Mouse (Mus musculus): Measurements from ENCODE around the gene Camk1d. TPM values are rescaled to one million over a fixed set of nuclear protein-coding genes. Genes with fewer than 3 reads are reported as not detected.

The Camk1d gene
- polyA plus RNA-seq, 1 experiment, result 7.3 TPM

- TF ChIP-seq POLR2A (IDR thresholded peaks at IDR 0.05; ENCODE audit: borderline replicate concordance, extremely low read depth, insufficient read depth, insufficient read length, poor library complexity, severe bottlenecking), result no peak
- no peak for TF ChIP-seq CTCF (IDR thresholded peaks at IDR 0.05; ENCODE audit: borderline replicate concordance, extremely low read depth, insufficient read depth, insufficient read length)
- DNase-seq (ENCODE audit: low read depth), result no peak
Observed at GRCm38 (mm10) chr2:5592461-5593136, 121.7 kb downstream of the Camk1d start.

DNA sequence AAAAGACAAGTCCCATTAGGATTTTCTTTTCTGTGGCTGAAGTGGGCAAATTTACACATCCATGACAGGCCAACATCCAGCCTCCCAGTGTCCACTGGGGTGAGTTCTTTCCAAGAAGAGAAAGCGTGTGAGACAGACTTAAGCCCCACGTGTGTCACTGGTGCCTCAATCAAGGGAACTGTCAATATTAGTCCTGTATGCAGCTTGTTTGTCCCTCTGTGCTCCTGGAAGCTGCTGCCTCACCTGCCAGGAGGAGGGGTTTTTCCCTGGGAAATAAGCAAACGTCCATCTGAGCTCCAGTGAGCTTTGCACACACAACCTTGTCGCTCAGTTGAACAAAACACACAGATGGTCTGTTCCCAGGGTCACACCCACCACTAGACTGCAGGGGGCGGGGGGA, 124.2 kb downstream of the Camk1d start:
- TF ChIP-seq CTCF (IDR thresholded peaks at IDR 0.05; ENCODE audit: borderline replicate concordance, extremely low read depth, insufficient read depth, insufficient read length) (no peak), POLR2A (IDR thresholded peaks at IDR 0.05; ENCODE audit: borderline replicate concordance, extremely low read depth, insufficient read depth, insufficient read length, poor library complexity, severe bottlenecking) (no peak)
- DNase-seq (ENCODE audit: low read depth), result no peak

- TF ChIP-seq POLR2A (IDR thresholded peaks at IDR 0.05; ENCODE audit: borderline replicate concordance, extremely low read depth, insufficient read depth, insufficient read length, poor library complexity, severe bottlenecking), result no peak
- no peak for TF ChIP-seq CTCF (IDR thresholded peaks at IDR 0.05; ENCODE audit: borderline replicate concordance, extremely low read depth, insufficient read depth, insufficient read length)
- no peak for DNase-seq (ENCODE audit: low read depth)
Observed at GRCm38 (mm10) chr2:5589163-5589562, 125.2 kb downstream of the Camk1d start.

GRCm38 (mm10) chr2:5588329-5588982, 125.9 kb downstream of the Camk1d start:
- TF ChIP-seq CTCF (IDR thresholded peaks at IDR 0.05; ENCODE audit: borderline replicate concordance, extremely low read depth, insufficient read depth, insufficient read length), result no peak
- no peak for TF ChIP-seq POLR2A (IDR thresholded peaks at IDR 0.05; ENCODE audit: borderline replicate concordance, extremely low read depth, insufficient read depth, insufficient read length, poor library complexity, severe bottlenecking)
- DNase-seq (ENCODE audit: low read depth), result no peak

DNA sequence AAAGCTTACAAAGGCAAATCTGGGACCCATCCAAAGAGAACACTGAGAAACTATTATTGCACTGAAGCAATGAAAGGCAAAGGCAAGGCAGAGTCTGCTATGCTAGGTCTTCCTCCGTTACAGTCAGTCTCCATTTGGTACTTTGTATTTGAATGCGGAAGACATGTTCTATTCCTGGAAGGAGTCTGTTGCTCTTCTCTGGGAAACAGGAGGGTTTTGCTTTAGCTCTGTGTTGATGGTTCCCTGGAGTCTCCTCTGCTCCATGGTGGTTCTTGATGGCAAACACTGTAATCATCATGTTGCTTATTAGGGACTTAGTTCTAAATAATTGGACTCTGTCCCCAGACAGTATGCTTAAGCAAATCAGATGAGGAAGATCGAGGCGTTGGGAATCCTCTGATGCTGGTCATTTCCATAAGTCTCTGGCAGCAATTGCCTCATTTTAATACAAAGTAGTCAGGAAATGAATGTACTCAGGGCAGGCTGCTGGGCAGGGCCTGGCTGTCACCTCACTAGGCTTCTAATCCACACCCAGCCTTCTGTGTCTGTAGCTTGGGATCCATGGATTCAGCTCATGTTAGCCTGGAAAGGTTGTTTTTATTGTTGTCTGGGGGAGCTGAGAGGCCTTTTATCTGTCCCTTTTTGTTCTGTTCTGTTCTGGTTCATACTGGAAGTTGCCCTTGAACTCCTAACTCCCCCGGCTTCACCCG, 129.8 kb downstream of the Camk1d start:
- TF ChIP-seq POLR2A (IDR thresholded peaks at IDR 0.05; ENCODE audit: borderline replicate concordance, extremely low read depth, insufficient read depth, insufficient read length, poor library complexity, severe bottlenecking) (no peak), CTCF (IDR thresholded peaks at IDR 0.05; ENCODE audit: borderline replicate concordance, extremely low read depth, insufficient read depth, insufficient read length) (no peak)
- DNase-seq (ENCODE audit: low read depth), result peak; percentile 47

- TF ChIP-seq POLR2A (IDR thresholded peaks at IDR 0.05; ENCODE audit: borderline replicate concordance, extremely low read depth, insufficient read depth, insufficient read length, poor library complexity, severe bottlenecking) (no peak), CTCF (IDR thresholded peaks at IDR 0.05; ENCODE audit: borderline replicate concordance, extremely low read depth, insufficient read depth, insufficient read length) (no peak)
- DNase-seq (ENCODE audit: low read depth), result no peak
Observed at GRCm38 (mm10) chr2:5579391-5579790, 134.9 kb downstream of the Camk1d start.

DNA sequence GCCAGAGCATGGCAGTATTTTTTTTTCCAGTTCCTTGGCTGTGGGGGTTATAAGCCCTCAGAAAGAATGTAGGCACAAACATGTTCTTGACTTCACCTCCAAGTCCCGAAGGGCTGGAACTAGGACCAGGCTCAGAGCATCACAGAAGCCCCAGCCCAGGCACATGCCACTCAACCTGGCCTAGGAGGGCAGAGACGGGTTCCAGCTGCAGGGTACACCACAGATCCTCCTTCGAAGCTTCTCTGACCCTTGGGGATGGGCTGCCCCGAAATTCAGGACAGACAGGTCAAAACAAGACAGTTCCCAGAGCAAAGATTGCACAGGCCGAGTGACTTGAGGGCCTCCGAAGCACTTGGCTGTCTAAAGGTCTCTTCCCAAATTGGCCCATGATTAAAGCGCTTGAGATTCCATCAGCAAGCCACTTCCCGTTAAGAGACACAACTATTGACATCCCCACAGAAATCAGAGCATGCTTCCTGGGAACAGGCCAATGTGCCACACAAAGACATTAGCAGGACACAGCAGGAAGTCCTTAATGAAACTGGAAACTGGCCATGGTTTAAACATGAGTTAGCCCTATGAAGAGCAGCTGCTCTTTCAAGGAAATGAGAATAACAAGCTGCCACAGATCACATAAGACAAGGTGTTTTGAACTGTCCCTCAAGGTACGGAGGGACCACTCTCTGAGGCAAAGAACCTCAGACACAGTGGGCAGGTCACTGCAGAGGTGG, 136.8 kb downstream of the Camk1d start:
- peak; percentile 89 for DNase-seq (ENCODE audit: low read depth)
- TF ChIP-seq CTCF (IDR thresholded peaks at IDR 0.05; ENCODE audit: borderline replicate concordance, extremely low read depth, insufficient read depth, insufficient read length) (no peak), POLR2A (IDR thresholded peaks at IDR 0.05; ENCODE audit: borderline replicate concordance, extremely low read depth, insufficient read depth, insufficient read length, poor library complexity, severe bottlenecking) (no peak)

DNA sequence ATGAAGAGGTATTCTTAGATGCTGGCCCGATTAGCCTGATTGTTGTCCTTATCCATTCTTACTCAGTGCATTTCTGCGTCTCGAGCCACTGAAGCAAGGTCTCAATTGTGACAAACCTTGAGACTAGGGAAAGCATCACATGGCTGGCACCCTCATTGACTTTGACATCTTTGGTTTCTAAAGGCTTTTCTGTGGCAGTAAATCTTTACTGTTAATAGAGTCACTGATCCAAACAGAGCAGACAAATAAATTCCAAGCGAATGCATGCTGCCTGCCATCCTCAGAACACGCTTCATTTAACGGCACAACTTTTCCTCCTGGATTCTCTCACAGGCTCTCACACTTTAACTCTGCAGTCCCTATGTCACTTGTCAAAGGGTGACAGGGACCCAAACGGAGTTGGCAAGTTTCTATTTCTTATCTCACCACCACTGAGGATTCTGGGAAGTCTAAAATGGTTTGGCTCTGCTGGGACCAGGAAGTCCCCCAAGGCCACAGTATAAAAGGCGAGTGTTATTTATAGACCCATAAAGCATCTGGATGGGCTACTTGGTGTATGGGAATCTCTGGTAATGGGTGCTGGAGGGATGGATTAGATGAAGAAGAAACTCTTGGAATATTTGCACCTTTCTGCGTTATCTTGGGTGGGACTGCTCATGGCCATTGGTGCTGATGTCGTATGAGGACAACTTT, 141.9 kb downstream of the Camk1d start:
- TF ChIP-seq CTCF (IDR thresholded peaks at IDR 0.05; ENCODE audit: borderline replicate concordance, extremely low read depth, insufficient read depth, insufficient read length), result no peak
- no peak for TF ChIP-seq POLR2A (IDR thresholded peaks at IDR 0.05; ENCODE audit: borderline replicate concordance, extremely low read depth, insufficient read depth, insufficient read length, poor library complexity, severe bottlenecking)
- DNase-seq (ENCODE audit: low read depth), result peak; percentile 65

- TF ChIP-seq CTCF (IDR thresholded peaks at IDR 0.05; ENCODE audit: borderline replicate concordance, extremely low read depth, insufficient read depth, insufficient read length), result no peak
- no peak for TF ChIP-seq POLR2A (IDR thresholded peaks at IDR 0.05; ENCODE audit: borderline replicate concordance, extremely low read depth, insufficient read depth, insufficient read length, poor library complexity, severe bottlenecking)
- DNase-seq (ENCODE audit: low read depth), result no peak
Observed at GRCm38 (mm10) chr2:5566611-5567010, 147.7 kb downstream of the Camk1d start.

DNA sequence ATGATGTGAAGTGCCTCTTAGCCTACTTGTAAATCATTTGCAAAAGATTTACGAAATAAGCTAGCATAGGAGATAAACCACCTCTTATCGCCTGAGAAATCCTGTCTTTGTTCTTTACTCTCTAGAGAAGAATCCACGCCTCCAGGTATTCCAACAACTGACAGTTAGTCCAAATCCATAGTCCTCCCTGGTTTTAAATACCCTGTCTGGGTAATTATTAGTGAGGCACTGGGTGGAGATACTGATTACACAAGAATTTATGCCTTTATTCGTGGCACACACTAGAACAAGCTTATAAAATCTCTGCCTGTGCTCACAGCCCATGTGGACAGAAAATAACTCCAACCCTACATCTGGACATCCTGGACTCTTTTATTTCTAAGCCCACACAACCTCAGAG, 150.6 kb downstream of the Camk1d start:
- DNase-seq (ENCODE audit: low read depth), result no peak
- TF ChIP-seq CTCF (IDR thresholded peaks at IDR 0.05; ENCODE audit: borderline replicate concordance, extremely low read depth, insufficient read depth, insufficient read length) (no peak), POLR2A (IDR thresholded peaks at IDR 0.05; ENCODE audit: borderline replicate concordance, extremely low read depth, insufficient read depth, insufficient read length, poor library complexity, severe bottlenecking) (no peak)
